Mouse (Mus musculus) liver, embryonic 11.5 days (tissue): Measurements from ENCODE around the gene Ttll7. TPM values are rescaled to one million over a fixed set of nuclear protein-coding genes. Genes with fewer than 3 reads are reported as not detected.

Source experiments
- ATAC-seq: fragments of 200-750 bp; cut with Nextera tagmentation; replicated peaks from 2 replicates; pipeline ENCODE4 v1.8.0; 2017; ENCODE audit warnings: moderate number of reproducible peaks, mild to moderate bottlenecking, moderate TSS enrichment, moderate library complexity; ENCODE audit not compliant: low FRiP score
- DNase-seq: peaks from one replicate; pipeline ENCODE4 v3.0.0-alpha.2; 2017; ENCODE audit warnings: low spot score
- H3K27ac ChIP-seq: fragments of 300-500 bp; sonication (generic); 2 replicates; pipeline ENCODE4 v1.5.1; 2014; ENCODE audit warnings: mild to moderate bottlenecking, low read depth, low read length, control low read depth
- H3K27me3 ChIP-seq: fragments of 300-500 bp; sonication (generic); replicated peaks from 2 replicates; pipeline ENCODE4 v1.6.1; 2014; ENCODE audit warnings: low read length, mixed read lengths; ENCODE audit not compliant: control insufficient read depth, insufficient read depth
- H3K36me3 ChIP-seq: fragments of 300-500 bp; sonication (generic); 2 replicates; pipeline ENCODE4 v1.6.1; 2014; ENCODE audit warnings: mild to moderate bottlenecking, low read length, moderate library complexity, mixed read lengths; ENCODE audit not compliant: control insufficient read depth, insufficient read depth
- H3K4me1 ChIP-seq: fragments of 300-500 bp; sonication (generic); replicated peaks from 2 replicates; pipeline ENCODE4 v1.6.1; 2014; ENCODE audit warnings: low read length, mixed read lengths; ENCODE audit not compliant: control insufficient read depth, insufficient read depth
- H3K4me2 ChIP-seq: fragments of 300-500 bp; sonication (generic); 2 replicates; pipeline ENCODE4 v1.6.1; 2014; ENCODE audit warnings: mild to moderate bottlenecking, control low read depth, moderate library complexity
- H3K4me3 ChIP-seq: fragments of 300-500 bp; sonication (generic); 2 replicates; pipeline ENCODE4 v1.5.1; 2014; ENCODE audit warnings: low read depth, low read length, control low read depth
- H3K9ac ChIP-seq: fragments of 300-500 bp; sonication (generic); 2 replicates; pipeline ENCODE4 v1.6.1; 2014; ENCODE audit warnings: low read depth, low read length, control low read depth
- H3K9me3 ChIP-seq: fragments of 300-500 bp; sonication (generic); 2 replicates; pipeline ENCODE4 v1.6.1; 2016; ENCODE audit warnings: low read length, inconsistent platforms, mixed read lengths; ENCODE audit not compliant: control insufficient read depth
- WGBS: fragments of 180-500 bp; shearing (Covaris S2); extraction: QIAGEN DNeasy Blood & Tissue Kit; methylation state at CpG from one replicate; pipeline ENCODE4 v1.1.7; 2014; 5-methylcytosine and 5-hydroxymethylcytosine counted together
- polyA plus RNA-seq: library from polyadenylated mRNA; unstranded; fragments of >200 nt; fragmentation: Nextera tagmentation; extraction: Ambion mirVana; gene quantifications from 2 replicates; pipeline ENCODE4 v1.2.1, GENCODE M21; 2014

Ttll7 gene
- polyA plus RNA-seq, 1 experiment from 2014 or later = 1.0 TPM

GRCm38 (mm10) chr3:146927311-146928015 is 75.3 kb downstream of the Ttll7 start:
- no peaks in the 10 kb centered on the region for H3K9me3 ChIP-seq
- no peak overlapping the region for H3K9ac ChIP-seq
- no peaks in the 10 kb centered on the region for H3K27me3 ChIP-seq
- H3K4me2 ChIP-seq = no peak overlapping the region
- DNase-seq (no peak), ATAC-seq (no peak)
- no peak overlapping the region for H3K27ac ChIP-seq
- H3K4me1 ChIP-seq = no peaks in the 10 kb centered on the region
- 82% methylated on average over 6 of the region's 6 CpGs for WGBS
- no peak overlapping the region for H3K4me3 ChIP-seq
- no peaks in the 10 kb centered on the region for H3K36me3 ChIP-seq

GRCm38 (mm10) chr3:146928141-146928540 is 76.0 kb downstream of the Ttll7 start:
- Histone ChIP-seq H3K27me3 (no peaks in the 10 kb centered on the region), H3K4me3 (no peak overlapping the region), H3K9me3 (no peaks in the 10 kb centered on the region), H3K4me2 (no peak overlapping the region), H3K4me1 (no peaks in the 10 kb centered on the region), H3K27ac (no peak overlapping the region), H3K9ac (no peak overlapping the region), H3K36me3 (no peaks in the 10 kb centered on the region)
- ATAC-seq (no peak), DNase-seq (no peak)
- 86% methylated on average over 7 of the region's 7 CpGs for WGBS

- no peak overlapping the region for H3K27ac ChIP-seq
- WGBS = 77% methylated on average over 5 of the region's 5 CpGs
- no peak overlapping the region for H3K4me3 ChIP-seq
- no peaks in the 10 kb centered on the region for H3K4me1 ChIP-seq
- no peak overlapping the region for H3K4me2 ChIP-seq
- no peaks in the 10 kb centered on the region for H3K36me3 ChIP-seq
- DNase-seq (no peak), ATAC-seq (no peak)
- H3K9ac ChIP-seq = no peak overlapping the region
- no peaks in the 10 kb centered on the region for H3K27me3 ChIP-seq
- H3K9me3 ChIP-seq = no peaks in the 10 kb centered on the region
Measured at GRCm38 (mm10) chr3:146929011-146929410, 76.8 kb downstream of the Ttll7 start.

- Histone ChIP-seq H3K4me3 (no peak overlapping the region), H3K9me3 (no peaks in the 10 kb centered on the region), H3K9ac (no peak overlapping the region), H3K27ac (no peak overlapping the region), H3K4me1 (no peaks in the 10 kb centered on the region), H3K36me3 (no peaks in the 10 kb centered on the region), H3K27me3 (no peaks in the 10 kb centered on the region), H3K4me2 (no peak overlapping the region)
- 89% methylated on average over 9 of the region's 9 CpGs for WGBS
- DNase-seq (no peak), ATAC-seq (no peak)
Measured at GRCm38 (mm10) chr3:146931190-146931589, 79.0 kb downstream of the Ttll7 start.

GRCm38 (mm10) chr3:146932506-146932905 is 80.3 kb downstream of the Ttll7 start:
- WGBS = 80% methylated on average over 5 of the region's 5 CpGs
- DNase-seq (no peak), ATAC-seq (no peak)
- H3K4me3 ChIP-seq = no peak overlapping the region
- no peaks in the 10 kb centered on the region for H3K4me1 ChIP-seq
- no peak overlapping the region for H3K4me2 ChIP-seq
- H3K27ac ChIP-seq = no peak overlapping the region
- H3K27me3 ChIP-seq = no peaks in the 10 kb centered on the region
- no peak overlapping the region for H3K9ac ChIP-seq
- H3K9me3 ChIP-seq = no peaks in the 10 kb centered on the region
- no peaks in the 10 kb centered on the region for H3K36me3 ChIP-seq

GRCm38 (mm10) chr3:146936888-146937287 is 84.7 kb downstream of the Ttll7 start:
- whole genome bisulfite sequencing = 69% methylated on average over 4 of the region's 4 CpGs
- Histone ChIP-seq H3K4me1 (no peaks in the 10 kb centered on the region), H3K9me3 (no peaks in the 10 kb centered on the region), H3K4me3 (no peak overlapping the region), H3K9ac (no peak overlapping the region), H3K4me2 (no peak overlapping the region), H3K27me3 (no peaks in the 10 kb centered on the region), H3K36me3 (no peaks in the 10 kb centered on the region), H3K27ac (no peak overlapping the region)
- no peak for ATAC-seq
- DNase-seq = no peak

- H3K27ac ChIP-seq = no peak overlapping the region
- H3K9me3 ChIP-seq = no peaks in the 10 kb centered on the region
- H3K36me3 ChIP-seq = no peaks in the 10 kb centered on the region
- H3K9ac ChIP-seq = no peak overlapping the region
- H3K4me3 ChIP-seq = no peak overlapping the region
- no peaks in the 10 kb centered on the region for H3K4me1 ChIP-seq
- H3K27me3 ChIP-seq = no peaks in the 10 kb centered on the region
- 34% methylated on average over 21 of the region's 21 CpGs for WGBS
- ATAC-seq (peak; percentile 43; the same call in 1 of the 2 replicates), DNase-seq (no peak)
- 0 out of 2 replicates have a peak overlapping the region, but pooled peaks have one; percentile 13 for H3K4me2 ChIP-seq
Measured at GRCm38 (mm10) chr3:146939391-146940250, 87.5 kb downstream of the Ttll7 start.

- no peak overlapping the region for H3K4me2 ChIP-seq
- WGBS = 84% methylated on average over 2 of the region's 2 CpGs
- no peak overlapping the region for H3K9ac ChIP-seq
- DNase-seq (no peak), ATAC-seq (no peak)
- no peak overlapping the region for H3K27ac ChIP-seq
- no peak overlapping the region for H3K4me3 ChIP-seq
- no peaks in the 10 kb centered on the region for H3K4me1 ChIP-seq
- H3K27me3 ChIP-seq = no peaks in the 10 kb centered on the region
- no peaks in the 10 kb centered on the region for H3K9me3 ChIP-seq
- no peaks in the 10 kb centered on the region for H3K36me3 ChIP-seq
Measured at GRCm38 (mm10) chr3:146943101-146943500, 90.9 kb downstream of the Ttll7 start.
